Mouse (Mus musculus): ENCODE results near the gene Usp3.

Usp3 gene

DNA sequence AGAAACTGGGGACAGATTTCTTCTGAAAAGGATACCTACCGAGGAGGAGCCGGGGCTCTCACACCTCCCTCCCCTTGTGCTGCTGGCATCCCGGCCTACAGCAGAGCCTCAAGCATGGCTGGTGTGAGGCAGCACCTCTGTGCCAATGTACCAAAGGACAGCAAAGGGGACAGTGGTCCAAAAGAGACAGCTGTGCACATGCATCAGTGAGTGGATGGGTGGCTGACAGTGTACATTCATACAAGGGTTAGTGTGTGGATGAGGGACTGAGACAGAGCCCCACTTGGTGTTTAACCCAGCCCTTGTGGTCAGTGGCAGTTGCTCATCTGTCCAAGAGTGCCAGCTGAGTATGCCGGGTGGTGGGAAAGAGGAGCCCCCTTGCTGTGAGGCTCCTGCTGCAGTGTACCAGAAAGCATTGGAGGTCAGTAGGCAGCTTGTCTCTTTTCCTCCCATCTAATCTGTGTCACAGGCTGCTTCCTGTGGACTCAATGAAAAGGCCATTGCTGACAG is 84.0 kb downstream of the Usp3 start:
- no peak for DNase-seq (ENCODE audit: low read depth, low spot score)

DNA sequence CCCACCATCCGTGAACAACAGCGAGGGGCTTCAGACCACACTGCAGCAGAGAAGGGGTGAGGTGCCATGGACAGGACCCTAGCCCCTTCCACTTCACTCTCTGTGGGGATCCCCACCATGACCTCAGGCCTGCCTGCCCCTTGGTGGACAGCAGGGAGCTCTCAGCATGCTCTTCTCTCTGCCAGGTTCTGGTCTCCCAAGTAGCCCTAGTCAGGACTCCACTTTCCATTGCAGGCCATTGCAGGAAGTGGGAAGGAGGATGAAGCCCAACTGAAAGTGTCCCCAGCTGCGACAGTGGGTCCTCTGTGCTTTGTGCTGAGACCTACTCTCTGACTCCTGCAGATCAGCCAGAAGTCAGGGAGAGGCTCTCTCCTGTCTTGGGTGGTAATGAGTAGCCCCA is 85.3 kb downstream of the Usp3 start:
- DNase-seq (ENCODE audit: low read depth, low spot score), result no peak

DNA sequence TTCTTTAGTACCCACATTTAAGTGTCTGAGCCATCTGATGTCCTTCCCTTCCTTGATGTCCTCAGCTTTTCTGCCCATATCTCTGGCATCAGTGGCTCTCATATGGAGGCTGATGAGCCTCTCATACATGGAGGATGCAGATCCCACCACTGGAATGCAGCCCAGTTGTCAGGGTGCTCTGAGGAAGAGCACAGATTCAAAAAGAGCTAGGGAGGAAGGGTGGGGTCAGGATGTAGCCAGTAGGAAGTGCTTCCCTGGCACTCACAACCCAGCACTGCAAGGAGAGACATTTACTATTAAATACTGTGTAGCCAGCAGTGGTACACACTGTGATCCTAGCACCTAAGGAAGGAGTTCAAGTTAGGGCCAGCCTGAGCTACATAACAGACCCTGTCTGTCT is 86.5 kb downstream of the Usp3 start:
- no peak for DNase-seq (ENCODE audit: low read depth, low spot score)

DNA sequence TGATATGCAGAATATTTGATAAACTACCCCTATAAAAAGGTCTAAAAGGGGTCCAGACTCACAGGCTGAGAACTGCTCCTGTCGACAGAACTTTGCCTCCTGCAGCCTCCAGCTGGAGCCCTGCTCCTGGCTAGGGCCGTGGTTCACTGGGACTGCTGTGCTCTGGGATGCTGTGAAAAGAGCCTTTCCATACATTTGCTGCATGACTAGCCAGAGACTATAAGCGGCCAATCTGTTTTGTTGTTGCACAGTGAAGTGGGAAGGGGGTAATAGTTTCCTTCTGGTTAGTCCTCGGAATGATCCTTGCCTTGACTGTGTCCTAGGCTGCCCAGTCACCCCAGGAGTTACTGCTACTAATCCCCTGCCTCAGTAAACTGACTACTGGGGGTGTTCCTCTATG is 86.9 kb downstream of the Usp3 start:
- DNase-seq (ENCODE audit: low read depth, low spot score), result no peak

DNA sequence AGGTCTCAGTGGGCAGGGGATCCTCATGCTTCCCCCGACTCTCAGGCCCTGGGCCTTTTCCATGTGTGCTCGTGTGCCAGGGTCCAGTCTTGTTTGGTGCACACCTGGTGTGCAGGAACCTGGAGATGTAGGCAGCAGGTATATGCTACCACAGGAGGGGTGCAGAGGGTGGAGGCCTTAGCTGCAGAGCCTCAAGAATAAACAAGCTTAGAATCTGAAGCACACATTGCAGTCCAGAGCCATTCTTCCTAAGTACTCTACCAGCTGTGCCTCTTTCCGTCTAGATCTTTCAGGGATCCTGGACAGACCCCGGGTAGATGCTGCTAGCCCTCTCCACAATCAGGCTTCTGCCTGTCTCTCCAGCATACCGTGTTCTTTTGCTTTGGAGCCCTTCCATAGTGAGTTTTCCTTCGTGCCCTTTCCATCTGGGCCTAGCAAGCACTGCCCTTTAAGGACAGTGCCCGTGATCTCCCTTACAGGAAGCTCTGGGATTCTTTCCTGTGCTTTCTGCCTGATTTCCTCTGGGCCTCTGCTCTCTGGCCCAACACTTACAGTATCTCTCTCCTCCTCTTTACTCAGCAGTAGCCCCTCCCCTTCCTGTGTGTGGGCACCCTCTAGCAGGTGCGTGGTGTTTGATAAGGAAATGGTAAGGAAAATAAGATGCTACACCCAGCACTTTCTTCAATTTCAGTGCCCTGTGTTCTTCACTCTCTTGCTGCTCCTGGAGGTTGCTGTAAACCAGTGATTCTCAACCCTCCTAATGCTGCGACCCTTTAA is 87.6 kb downstream of the Usp3 start:
- DNase-seq (ENCODE audit: low read depth, low spot score), result no peak

DNA sequence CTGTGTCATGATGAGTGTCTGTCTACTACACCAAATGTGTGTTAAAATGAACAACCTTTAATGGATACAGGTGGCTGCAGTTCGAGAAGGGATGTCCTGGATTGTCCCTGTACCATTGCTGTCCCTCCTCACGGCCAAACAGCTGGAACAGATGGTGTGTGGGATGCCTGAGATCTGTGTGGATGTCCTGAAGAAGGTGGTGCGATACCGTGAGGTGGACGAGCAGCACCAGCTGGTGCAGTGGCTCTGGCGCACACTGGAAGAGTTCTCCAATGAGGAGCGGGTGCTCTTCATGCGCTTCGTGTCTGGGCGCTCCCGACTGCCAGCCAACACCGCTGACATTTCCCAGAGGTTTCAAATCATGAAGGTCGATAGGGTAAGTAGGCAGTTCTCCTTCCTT is 88.4 kb downstream of the Usp3 start:
- DNase-seq (ENCODE audit: low read depth, low spot score), result no peak

DNA sequence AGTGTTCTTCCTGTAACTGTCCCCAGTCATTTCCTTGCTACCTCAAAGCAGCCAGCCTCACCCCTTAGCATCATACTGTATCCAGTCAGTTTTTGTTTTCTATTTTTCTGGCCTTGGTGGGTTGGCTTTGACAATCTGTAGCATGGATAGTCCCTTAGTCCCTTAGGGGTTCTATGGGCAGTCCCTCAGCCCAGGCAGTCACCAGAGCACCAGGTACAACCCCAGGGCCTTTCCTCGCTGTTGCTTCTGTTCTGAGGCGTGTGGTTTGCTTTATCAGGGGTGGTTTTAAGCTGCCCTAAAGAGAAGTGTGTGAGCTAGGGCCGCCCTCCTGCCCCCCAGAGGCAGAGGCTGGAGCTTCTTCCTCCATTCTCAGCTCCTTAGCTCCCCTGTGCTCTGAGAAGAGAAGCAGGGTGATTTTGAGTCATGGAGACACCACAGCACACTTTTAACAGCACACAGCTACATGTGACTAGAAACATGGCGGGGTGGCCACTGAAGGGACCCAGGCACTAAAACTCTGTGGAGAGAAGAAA is 89.0 kb downstream of the Usp3 start:
- DNase-seq (ENCODE audit: low read depth, low spot score), result no peak

DNA sequence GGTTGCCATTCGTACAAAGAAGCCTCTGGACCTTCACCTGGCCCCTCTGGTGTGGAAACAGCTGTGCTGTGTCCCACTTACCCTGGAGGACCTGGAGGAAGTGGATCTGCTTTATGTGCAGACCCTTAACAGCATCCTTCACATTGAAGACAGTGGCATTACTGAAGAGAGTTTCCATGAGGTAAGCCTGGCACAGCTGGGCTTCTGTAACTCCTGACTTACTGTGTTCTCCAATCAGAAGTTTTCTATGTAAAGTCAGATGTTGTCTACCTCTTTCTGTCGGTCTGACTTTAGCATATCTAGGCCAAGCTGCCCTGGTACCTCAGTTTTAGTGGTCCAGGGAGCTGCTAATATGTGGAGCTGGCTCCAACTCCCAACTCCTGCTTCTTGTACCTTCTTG is 91.7 kb downstream of the Usp3 start:
- DNase-seq (ENCODE audit: low read depth, low spot score), result no peak

DNA sequence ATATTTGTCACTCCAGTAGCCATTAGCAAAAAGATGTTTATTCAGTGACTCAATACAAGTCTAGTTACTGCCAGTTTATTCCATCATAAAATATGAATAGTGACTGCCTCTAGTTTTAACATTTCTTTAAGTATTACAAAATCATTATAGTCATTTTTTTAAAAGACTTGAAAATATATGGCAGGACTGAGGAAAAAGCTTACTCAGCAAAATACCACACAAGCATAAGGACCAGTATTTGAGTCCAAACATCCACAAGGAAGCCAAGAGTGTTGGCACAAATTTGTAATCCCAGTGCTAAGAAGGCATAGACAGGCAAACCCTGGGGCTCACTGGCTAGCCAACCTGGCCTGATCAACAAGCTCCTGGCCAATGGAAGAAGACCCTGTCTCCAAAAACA is 99.0 kb downstream of the Usp3 start:
- DNase-seq (ENCODE audit: low read depth, low spot score), result no peak

DNA sequence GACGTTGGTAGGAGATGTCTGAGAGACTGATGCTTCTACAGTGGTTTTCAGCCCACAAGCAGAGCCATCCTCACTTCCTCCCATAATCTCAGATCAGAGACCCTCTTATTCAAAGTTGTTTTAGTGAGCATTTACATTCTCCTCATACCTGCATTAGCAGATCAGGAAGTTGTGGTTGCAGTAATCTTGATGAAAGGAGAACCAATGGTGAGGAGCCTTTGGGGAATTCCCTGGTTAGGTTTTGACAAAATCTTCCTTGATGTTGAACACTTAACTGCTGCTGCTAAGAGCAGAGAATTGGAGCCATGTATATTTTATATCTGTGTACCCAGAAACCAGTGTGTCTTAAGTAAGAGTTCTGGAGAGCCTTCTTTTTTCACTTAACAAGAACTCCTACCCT is 100.6 kb downstream of the Usp3 start:
- DNase-seq (ENCODE audit: low read depth, low spot score), result no peak

DNA sequence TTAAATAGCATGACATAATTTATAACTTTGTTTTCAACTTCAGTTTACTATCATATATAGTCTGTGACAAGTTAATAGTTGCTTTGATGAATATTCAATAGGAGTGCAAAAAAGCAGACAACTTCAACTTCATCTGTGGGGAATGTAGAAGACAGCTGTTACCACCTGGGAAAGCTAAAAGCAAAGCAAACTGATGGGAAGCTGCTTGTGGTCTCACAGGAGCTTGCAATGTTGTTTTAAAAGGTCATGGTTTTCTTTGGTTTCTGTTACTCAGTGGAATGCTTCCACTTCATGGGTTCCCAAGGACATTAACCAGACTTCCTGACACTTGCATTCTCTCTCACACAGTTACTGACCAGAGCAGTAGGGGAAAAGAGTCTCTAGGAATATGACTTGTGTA is 104.2 kb downstream of the Usp3 start:
- DNase-seq (ENCODE audit: low read depth, low spot score), result no peak

DNA sequence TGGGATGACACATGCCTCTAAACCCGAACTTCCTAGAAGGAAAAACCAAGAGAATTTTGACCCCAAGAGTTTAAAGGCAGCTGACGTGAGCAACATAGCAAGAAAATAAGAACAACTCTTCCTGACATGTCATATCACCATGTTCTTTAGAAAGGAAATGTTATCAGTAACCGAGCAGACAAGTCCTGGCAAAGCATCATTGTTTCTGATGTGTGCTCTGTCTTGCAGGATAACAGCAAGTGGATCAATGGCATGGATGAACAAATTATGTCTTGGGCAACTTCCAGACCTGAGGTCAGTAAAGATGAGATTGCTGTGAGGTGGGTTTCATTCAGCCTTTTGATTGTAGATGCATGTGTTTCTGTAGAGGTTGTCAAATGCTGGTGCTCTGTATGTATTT is 109.5 kb downstream of the Usp3 start:
- no peak for DNase-seq (ENCODE audit: low read depth, low spot score)

DNA sequence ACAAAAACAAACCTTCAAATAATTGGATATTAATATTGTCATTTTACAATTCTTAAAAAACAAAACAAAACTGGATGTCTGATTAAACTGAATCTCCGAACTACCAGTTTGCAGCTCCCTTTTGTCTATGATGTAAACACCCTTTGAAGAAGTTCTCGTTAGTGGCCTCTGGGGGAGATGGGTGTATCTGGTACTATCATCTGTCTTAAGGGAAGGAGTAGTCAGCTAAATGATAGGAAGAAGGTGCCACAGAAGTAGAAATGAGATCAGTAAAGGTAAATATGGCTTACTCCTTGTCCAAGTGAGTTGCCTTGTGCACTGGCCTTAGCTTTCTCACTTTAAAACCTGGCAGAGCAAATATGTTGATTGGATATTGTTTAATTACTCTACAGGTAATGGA is 115.2 kb downstream of the Usp3 start:
- no peak for DNase-seq (ENCODE audit: low read depth, low spot score)

DNA sequence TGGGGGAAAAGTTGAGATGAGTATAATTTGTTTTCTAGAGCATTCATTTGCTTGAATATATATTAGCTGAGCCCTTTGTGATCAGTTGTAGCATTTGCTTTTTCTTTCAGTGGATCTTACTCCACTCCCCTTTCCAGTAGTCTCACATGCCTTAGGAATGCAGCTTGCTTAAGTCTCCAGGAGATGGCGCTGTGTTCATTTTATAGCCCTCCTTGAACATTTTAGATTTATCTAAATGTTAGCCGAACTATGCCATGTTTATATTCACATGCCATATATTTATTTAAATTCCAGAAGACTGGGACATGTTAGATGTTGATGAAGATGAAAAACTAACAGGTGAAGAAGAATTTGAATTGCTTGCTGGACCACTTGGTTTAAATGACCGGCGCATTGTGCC is 127.9 kb downstream of the Usp3 start:
- no peak for DNase-seq (ENCODE audit: low read depth, low spot score)

Measured in WW6 (cell line).